Mouse (Mus musculus) CD8-positive naive resting alpha-beta T cell, adult 2 months (primary cell): ENCODE data around the gene Atf1.

Experiments
- DNase-seq, 2 experiments: peaks; one replicate each; pipeline ENCODE4 v3.0.0; 2022; ENCODE audit warnings: low read depth in 2 of 2, low spot score in 2 of 2

Gene Atf1

GRCm38 (mm10) chr15:100227663-100228534 is at the start of gene Atf1:
Atf1 (plus strand) TSS chr15:100227819.
- DNase-seq = peak; percentile 82 to 89

- no peak for DNase-seq
Observed at GRCm38 (mm10) chr15:100178487-100178886, 49.1 kb upstream of the Atf1 start.

- DNase-seq = no peak
Observed at GRCm38 (mm10) chr15:100179685-100180084, 47.9 kb upstream of the Atf1 start.

GRCm38 (mm10) chr15:100180221-100180620 is 47.4 kb upstream of the Atf1 start:
- peak; percentile 34 to 35 for DNase-seq

GRCm38 (mm10) chr15:100181841-100182240 is 45.8 kb upstream of the Atf1 start:
- peak; percentile 74 to 76 for DNase-seq

GRCm38 (mm10) chr15:100182526-100183280 is 44.9 kb upstream of the Atf1 start:
- peak; percentile 60 to 70 for DNase-seq

GRCm38 (mm10) chr15:100183510-100183909 is 44.1 kb upstream of the Atf1 start:
- no peak for DNase-seq

- peak in 1 of 2 experiments; percentile 35 for DNase-seq
Observed at GRCm38 (mm10) chr15:100184821-100185496, 42.7 kb upstream of the Atf1 start.

GRCm38 (mm10) chr15:100186234-100186633 is 41.4 kb upstream of the Atf1 start:
- DNase-seq = no peak

- no peak for DNase-seq
Observed at GRCm38 (mm10) chr15:100186882-100187672, 40.5 kb upstream of the Atf1 start.

- DNase-seq = no peak
Observed at GRCm38 (mm10) chr15:100188542-100188941, 39.1 kb upstream of the Atf1 start.

- DNase-seq = no peak
Observed at GRCm38 (mm10) chr15:100188962-100189404, 38.6 kb upstream of the Atf1 start.

GRCm38 (mm10) chr15:100190083-100190482 is 37.5 kb upstream of the Atf1 start:
- no peak for DNase-seq

- DNase-seq = no peak
Observed at GRCm38 (mm10) chr15:100198983-100199745, 28.5 kb upstream of the Atf1 start.

GRCm38 (mm10) chr15:100199790-100200189 is 27.8 kb upstream of the Atf1 start:
- no peak for DNase-seq

- no peak for DNase-seq
Observed at GRCm38 (mm10) chr15:100201806-100202205, 25.8 kb upstream of the Atf1 start.

- no peak for DNase-seq
Observed at GRCm38 (mm10) chr15:100202431-100203015, 25.1 kb upstream of the Atf1 start.

- DNase-seq = no peak
Observed at GRCm38 (mm10) chr15:100204574-100204973, 23.0 kb upstream of the Atf1 start.

- DNase-seq = no peak
Observed at GRCm38 (mm10) chr15:100210013-100210412, 17.6 kb upstream of the Atf1 start.

- DNase-seq = no peak
Observed at GRCm38 (mm10) chr15:100213339-100213738, 14.3 kb upstream of the Atf1 start.
